Mouse (Mus musculus): ENCODE results near the gene 4632433K11Rik. TPM values are rescaled to one million over a fixed set of nuclear protein-coding genes. Genes with fewer than 3 reads are reported as not detected.

Gene 4632433K11Rik
- polyA plus RNA-seq, 1 experiment, result not detected

DNA sequence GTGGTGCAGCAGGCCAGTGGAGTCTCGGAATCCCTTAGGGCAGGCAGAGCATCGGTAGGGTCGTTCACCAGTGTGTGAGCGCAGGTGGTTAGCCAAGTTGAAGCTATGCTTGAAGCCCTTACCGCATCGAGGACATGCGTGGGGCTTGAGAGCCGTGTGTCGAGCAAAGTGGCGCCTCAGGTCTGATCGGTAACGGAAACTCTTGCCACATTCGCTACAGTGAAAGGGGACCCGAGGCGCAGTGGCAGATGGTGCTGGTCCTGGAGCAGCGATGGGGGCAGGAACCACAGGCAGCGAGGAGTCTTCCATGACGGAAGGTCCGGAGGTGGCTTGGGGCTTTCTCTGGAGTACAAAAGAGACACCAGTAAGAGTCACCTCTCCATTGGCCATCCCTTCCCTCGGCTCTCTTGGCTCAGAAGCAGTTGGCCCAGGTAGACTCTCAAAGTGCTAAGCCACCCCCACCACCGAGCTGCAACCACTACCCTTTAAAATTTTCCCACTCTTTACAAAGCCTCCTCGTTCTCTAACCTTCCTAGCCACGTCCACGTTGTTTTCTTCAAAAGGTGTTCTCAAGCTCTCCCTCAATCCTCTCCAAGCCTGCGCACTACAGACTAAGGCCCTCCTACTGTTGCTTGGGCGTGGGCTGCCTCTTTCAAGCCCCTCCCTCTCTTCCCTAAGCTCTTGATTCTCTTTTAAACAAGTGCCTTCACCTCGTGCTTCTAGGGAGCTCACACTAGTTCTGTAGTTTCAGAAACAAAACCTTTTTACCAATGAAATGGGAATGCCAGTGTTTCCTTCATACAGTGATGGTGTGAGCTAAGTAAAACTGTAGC is 21.0 kb upstream of the 4632433K11Rik start:
- TF ChIP-seq POLR2AphosphoS2 (IDR thresholded peaks at IDR 0.05; ENCODE audit: insufficient read length, low read depth), result no peak
- TF ChIP-seq POLR2A (IDR thresholded peaks at IDR 0.05; ENCODE audit: insufficient read length, low read depth), result no peak
- no peak for TF ChIP-seq USF1 (IDR thresholded peaks at IDR 0.05; ENCODE audit: low read depth)
- no peak for TF ChIP-seq TCF3 (IDR thresholded peaks at IDR 0.05; ENCODE audit: insufficient read length, low read depth)
- TF ChIP-seq MYOD1 (IDR thresholded peaks at IDR 0.05; ENCODE audit: control insufficient read depth in 1 of 3, insufficient read length in 2 of 3, low read depth in 2 of 3), result no peak
- Histone ChIP-seq H3K4me2 (ENCODE audit: low read depth) (no peak overlapping the region), H3K4me3 (peak overlapping the region; percentile 74), H3K79me2 (ENCODE audit: control insufficient read depth, insufficient read depth) (peaks cover 18% of the 10 kb centered on the region), H3ac (ENCODE audit: control insufficient read depth, insufficient read length) (no peak overlapping the region), H3K36me3 (ENCODE audit: control insufficient read depth, insufficient read depth) (peaks cover 6% of the 10 kb centered on the region), H3K27me3 (ENCODE audit: control insufficient read depth, insufficient read depth, insufficient read length) (no peaks in the 10 kb centered on the region)

DNA sequence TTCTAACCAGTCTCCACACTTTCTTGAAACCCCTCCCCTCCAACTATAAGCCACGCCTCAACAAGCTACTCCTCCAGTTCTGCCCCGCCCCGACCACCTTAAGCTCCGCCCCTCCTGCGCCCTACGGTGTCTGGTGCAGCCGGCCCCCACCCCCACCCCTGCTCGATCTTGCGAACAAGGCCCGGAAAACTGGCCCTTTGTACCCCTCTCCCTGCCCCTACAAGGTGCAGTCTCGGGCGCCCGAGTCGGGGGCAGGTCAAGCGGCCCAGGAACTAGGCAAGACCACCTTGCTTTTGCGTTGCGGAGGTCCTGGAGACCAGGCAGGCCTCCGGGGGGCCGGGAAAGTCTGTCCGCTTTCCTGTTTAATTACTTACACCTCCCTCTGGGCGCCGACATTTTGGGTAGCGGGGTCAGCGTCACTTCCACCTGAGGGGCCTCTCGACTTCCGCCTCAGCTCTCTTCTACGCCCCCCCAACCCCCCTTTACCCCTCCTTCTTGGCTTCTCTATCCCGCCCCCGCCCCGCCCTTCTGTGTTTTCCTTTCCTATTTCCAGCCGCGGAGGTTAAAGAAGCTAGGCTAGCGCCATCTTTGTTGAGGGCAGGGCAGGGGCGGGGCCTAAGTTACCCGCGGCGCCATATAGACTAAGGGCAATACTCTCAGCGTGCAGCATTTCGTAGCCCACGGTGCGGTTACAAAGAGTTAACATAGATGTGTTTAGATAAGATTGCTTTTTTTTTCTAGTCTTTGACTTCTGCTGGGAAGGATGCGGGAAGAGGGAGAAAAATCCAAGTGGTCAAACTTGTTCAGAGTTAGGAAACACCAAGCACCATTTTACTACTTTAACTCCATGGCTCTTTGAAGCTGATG is 19.4 kb upstream of the 4632433K11Rik start, which contains the start of the genes Zfp524 and Fiz1:
Gene Zfp524 (plus strand): TSS at position 165 of the 867 bp plus-strand sequence.
Gene Fiz1 (minus strand): TSS at position 447 of the 867 bp plus-strand sequence.
- Histone ChIP-seq H3K36me3 (ENCODE audit: control insufficient read depth, insufficient read depth) (peaks cover 6% of the 10 kb centered on the region), H3K4me2 (ENCODE audit: low read depth) (peak within 1 kb of the TSS; percentile 95), H3K4me3 (peak within 1 kb of the TSS; percentile 74), H3K79me2 (ENCODE audit: control insufficient read depth, insufficient read depth) (peaks cover 22% of the 10 kb centered on the region), H3ac (ENCODE audit: control insufficient read depth, insufficient read length) (peak within 1 kb of the TSS; percentile 66), H3K27me3 (ENCODE audit: control insufficient read depth, insufficient read depth, insufficient read length) (no peaks in the 10 kb centered on the region)
- TF ChIP-seq POLR2AphosphoS2 (IDR thresholded peaks at IDR 0.05; ENCODE audit: insufficient read length, low read depth) (peak; percentile 4), REST (IDR thresholded peaks at IDR 0.05; ENCODE audit: insufficient read depth, insufficient read length) (no peak)

DNA sequence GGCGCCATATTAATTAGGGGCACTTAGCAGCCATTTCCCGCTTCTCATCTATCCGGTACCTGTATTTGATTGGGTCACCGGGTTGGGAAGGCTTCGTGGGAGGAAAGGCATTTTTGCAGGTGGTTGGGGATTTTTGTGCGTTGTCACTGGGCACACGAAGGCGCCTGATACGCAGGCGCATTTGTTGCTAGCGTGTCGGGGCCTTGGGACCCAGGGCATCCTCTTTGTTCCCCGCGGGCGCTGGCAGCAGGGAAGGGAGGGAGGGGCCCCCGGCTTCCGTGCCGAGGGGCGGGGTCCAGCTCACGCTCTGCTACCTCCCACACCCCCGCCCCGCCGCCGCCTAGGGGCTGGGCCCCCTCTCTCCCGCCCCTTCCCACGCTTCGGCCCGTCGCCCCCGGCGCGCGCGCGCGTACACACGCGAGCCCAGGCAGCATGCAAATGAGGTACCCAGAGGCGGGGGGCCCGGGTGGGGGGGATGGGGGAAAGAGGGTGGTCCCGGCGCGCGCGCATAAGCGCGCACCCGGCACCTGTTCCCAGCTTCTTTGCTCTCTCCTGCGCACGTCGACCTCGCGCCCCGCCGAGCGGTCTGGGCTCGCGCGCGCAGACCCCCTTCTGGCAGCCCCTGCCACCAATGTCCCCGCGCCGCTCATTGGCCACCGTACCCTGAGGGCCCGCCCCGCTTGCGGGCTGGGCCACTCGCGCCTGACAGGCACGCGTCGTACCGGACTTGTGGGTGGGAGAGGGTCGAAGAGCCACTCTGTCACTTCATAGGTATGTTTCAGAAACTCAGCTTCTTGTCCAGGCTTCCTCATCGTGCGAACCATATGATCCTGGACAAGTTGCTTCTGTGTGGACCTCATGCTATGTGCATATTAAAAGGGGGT is 18.6 kb upstream of the 4632433K11Rik start, which contains the start of gene Gm44973:
Gene Gm44973 (plus strand): TSS at position 379 of the 884 bp plus-strand sequence.
- Histone ChIP-seq H3K4me2 (ENCODE audit: low read depth) (peak within 1 kb of the TSS; percentile 95), H3K4me3 (peak within 1 kb of the TSS; percentile 74), H3K36me3 (ENCODE audit: control insufficient read depth, insufficient read depth) (peaks cover 6% of the 10 kb centered on the region), H3K27me3 (ENCODE audit: control insufficient read depth, insufficient read depth, insufficient read length) (no peaks in the 10 kb centered on the region), H3ac (ENCODE audit: control insufficient read depth, insufficient read length) (peak within 1 kb of the TSS; percentile 66), H3K79me2 (ENCODE audit: control insufficient read depth, insufficient read depth) (peaks cover 22% of the 10 kb centered on the region)
- TF ChIP-seq CEBPB (IDR thresholded peaks at IDR 0.05; ENCODE audit: insufficient read depth, poor library complexity, severe bottlenecking), result no peak
- peak; percentile 38 for TF ChIP-seq POLR2A (IDR thresholded peaks at IDR 0.05; ENCODE audit: insufficient read length, low read depth)
- peak in 1 of 3 experiments; percentile 15 for TF ChIP-seq MYOG (IDR thresholded peaks at IDR 0.05; ENCODE audit: control insufficient read depth in 1 of 3, insufficient read depth in 1 of 3, insufficient read length in 2 of 3, low read depth in 2 of 3)
- peak in 1 of 3 experiments; percentile 3 for TF ChIP-seq MYOD1 (IDR thresholded peaks at IDR 0.05; ENCODE audit: control insufficient read depth in 1 of 3, insufficient read length in 2 of 3, low read depth in 2 of 3)

DNA sequence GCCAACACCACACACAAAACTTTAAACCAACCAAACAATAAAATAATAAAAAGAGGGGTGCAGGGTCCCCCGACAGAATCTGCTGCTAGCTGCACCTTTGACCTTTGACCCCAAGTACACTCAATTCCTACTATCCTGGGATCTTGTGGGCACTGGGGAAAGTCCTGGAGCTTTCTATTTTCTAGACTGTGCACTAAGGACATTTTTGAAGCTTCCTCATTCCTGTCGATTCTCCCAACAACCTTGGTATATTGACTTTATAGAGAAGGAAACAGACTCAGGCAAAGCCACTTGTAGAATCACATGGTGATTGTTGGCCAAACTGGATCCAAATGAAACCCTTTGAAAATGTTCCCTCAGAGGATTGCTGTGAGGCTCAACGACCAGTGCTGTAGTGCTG is 17.9 kb upstream of the 4632433K11Rik start:
- H3K79me2 ChIP-seq (ENCODE audit: control insufficient read depth, insufficient read depth), result peaks cover 28% of the 10 kb centered on the region
- peak overlapping the region; percentile 66 for H3ac ChIP-seq (ENCODE audit: control insufficient read depth, insufficient read length)
- H3K27me3 ChIP-seq (ENCODE audit: control insufficient read depth, insufficient read depth, insufficient read length), result no peaks in the 10 kb centered on the region
- no peak for TF ChIP-seq POLR2AphosphoS2 (IDR thresholded peaks at IDR 0.05; ENCODE audit: insufficient read length, low read depth)
- no peak for TF ChIP-seq CEBPB (IDR thresholded peaks at IDR 0.05; ENCODE audit: insufficient read depth, poor library complexity, severe bottlenecking)
- no peak for TF ChIP-seq MYOG (IDR thresholded peaks at IDR 0.05; ENCODE audit: control insufficient read depth in 1 of 3, insufficient read depth in 1 of 3, insufficient read length in 2 of 3, low read depth in 2 of 3)
- TF ChIP-seq MYOD1 (IDR thresholded peaks at IDR 0.05; ENCODE audit: control insufficient read depth in 1 of 3, insufficient read length in 2 of 3, low read depth in 2 of 3), result no peak
- TF ChIP-seq TCF3 (IDR thresholded peaks at IDR 0.05; ENCODE audit: insufficient read length, low read depth), result no peak
- TF ChIP-seq USF1 (IDR thresholded peaks at IDR 0.05; ENCODE audit: low read depth), result no peak
- peak overlapping the region; percentile 95 for H3K4me2 ChIP-seq (ENCODE audit: low read depth)
- H3K36me3 ChIP-seq (ENCODE audit: control insufficient read depth, insufficient read depth), result peaks cover 6% of the 10 kb centered on the region
- H3K4me3 ChIP-seq, result peak overlapping the region; percentile 74

DNA sequence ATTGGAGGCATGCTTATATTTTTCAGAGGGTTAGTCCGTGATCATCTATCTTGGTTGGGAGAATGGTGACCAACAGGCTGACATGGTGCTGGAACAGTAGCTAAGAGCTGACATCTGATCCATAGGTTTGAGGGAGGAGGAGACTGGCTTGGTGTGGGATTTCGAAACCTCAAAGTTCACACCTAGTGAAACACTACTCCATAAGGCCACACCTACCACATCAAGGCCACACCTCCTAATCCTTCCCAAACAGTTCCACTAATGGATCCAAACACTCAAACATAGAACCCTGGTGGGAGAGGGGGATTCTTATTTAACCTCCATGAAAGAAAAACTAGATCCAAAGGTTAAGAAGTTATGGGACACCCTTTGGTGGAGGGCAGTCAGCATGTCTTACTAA is 17.0 kb upstream of the 4632433K11Rik start:
- Histone ChIP-seq H3K36me3 (ENCODE audit: control insufficient read depth, insufficient read depth) (no peaks in the 10 kb centered on the region), H3K79me2 (ENCODE audit: control insufficient read depth, insufficient read depth) (peaks cover 37% of the 10 kb centered on the region), H3K27me3 (ENCODE audit: control insufficient read depth, insufficient read depth, insufficient read length) (no peaks in the 10 kb centered on the region), H3K4me2 (ENCODE audit: low read depth) (no peak overlapping the region), H3ac (ENCODE audit: control insufficient read depth, insufficient read length) (no peak overlapping the region), H3K4me3 (no peak overlapping the region)
- no peak for TF ChIP-seq MAX (IDR thresholded peaks at IDR 0.05; ENCODE audit: low read depth)
- no peak for TF ChIP-seq CEBPB (IDR thresholded peaks at IDR 0.05; ENCODE audit: insufficient read depth, poor library complexity, severe bottlenecking)
- TF ChIP-seq TCF12 (IDR thresholded peaks at IDR 0.05; ENCODE audit: insufficient read depth, poor library complexity, severe bottlenecking), result no peak
- TF ChIP-seq REST (IDR thresholded peaks at IDR 0.05; ENCODE audit: insufficient read depth, insufficient read length), result no peak
- no peak for TF ChIP-seq USF1 (IDR thresholded peaks at IDR 0.05; ENCODE audit: low read depth)
- no peak for TF ChIP-seq SRF (IDR thresholded peaks at IDR 0.05; ENCODE audit: control insufficient read depth, insufficient read length, low read depth)
- TF ChIP-seq MYOD1 (IDR thresholded peaks at IDR 0.05; ENCODE audit: control insufficient read depth in 1 of 3, insufficient read length in 2 of 3, low read depth in 2 of 3), result no peak
- TF ChIP-seq TCF3 (IDR thresholded peaks at IDR 0.05; ENCODE audit: insufficient read length, low read depth), result no peak
- no peak for TF ChIP-seq MYOG (IDR thresholded peaks at IDR 0.05; ENCODE audit: control insufficient read depth in 1 of 3, insufficient read depth in 1 of 3, insufficient read length in 2 of 3, low read depth in 2 of 3)
- no peak for TF ChIP-seq POLR2A (IDR thresholded peaks at IDR 0.05; ENCODE audit: insufficient read length, low read depth)
- TF ChIP-seq E2F4 (IDR thresholded peaks at IDR 0.05; ENCODE audit: insufficient read depth), result no peak
- TF ChIP-seq POLR2AphosphoS2 (IDR thresholded peaks at IDR 0.05; ENCODE audit: insufficient read length, low read depth), result no peak
